Mouse (Mus musculus) olfactory bulb, adult 2 months (tissue): ENCODE data around the gene Lrrfip1.

Experiments used
- CTCF ChIP-seq: fragments of 200-500 bp; IDR thresholded peaks from 2 replicates; pipeline ENCODE4 v1.5.1; 2012; ENCODE audit warnings: low read depth, mild to moderate bottlenecking, low read length, moderate library complexity; ENCODE audit not compliant: insufficient read depth
- POLR2A ChIP-seq: fragments of 200-500 bp; IDR thresholded peaks from 2 replicates; pipeline ENCODE4 v1.6.1; 2012; ENCODE audit warnings: mild to moderate bottlenecking, low read depth, low read length, moderate library complexity; ENCODE audit not compliant: insufficient read depth

DNA sequence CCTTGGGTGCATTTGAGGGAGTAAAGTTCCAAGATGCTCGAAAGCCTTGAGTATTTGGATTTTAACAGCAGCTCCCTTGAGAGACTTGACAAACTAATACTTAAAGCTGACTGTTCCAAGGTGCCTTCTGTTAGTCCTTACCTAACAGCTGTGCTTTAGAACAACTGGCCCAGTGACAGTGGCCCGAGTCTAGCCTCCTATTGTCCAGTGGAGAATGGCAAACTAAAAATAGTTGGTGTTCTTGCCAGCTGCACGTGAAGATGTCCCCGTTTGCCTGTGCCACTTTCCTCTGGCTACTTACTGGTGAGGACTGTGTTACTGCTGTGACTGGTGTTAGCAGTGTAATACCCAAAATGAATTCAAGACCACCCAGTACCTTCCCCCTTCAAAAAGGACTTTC lies 178.3 kb downstream of the Lrrfip1 start:
- TF ChIP-seq CTCF (no peak), POLR2A (no peak)
